Mouse (Mus musculus) embryonic facial prominence, embryonic 11.5 days (tissue): ENCODE data around the gene Dlg2. TPM values are rescaled to one million over a fixed set of nuclear protein-coding genes. Genes with fewer than 3 reads are reported as not detected.
A peak's percentile ranks its signal among the peaks of the same experiment; 100 is the strongest.

Experiments used
- ATAC-seq: fragments of 200-750 bp; cut with Nextera tagmentation; replicated peaks from 2 replicates; pipeline ENCODE4 v1.8.0; 2017; ENCODE audit warnings: low read depth; ENCODE audit not compliant: insufficient number of reproducible peaks, low FRiP score, low TSS enrichment
- DNase-seq: peaks from one replicate; pipeline ENCODE4 v3.0.0-alpha.2; 2015; ENCODE audit warnings: low spot score
- H3K27ac ChIP-seq: fragments of 300-500 bp; sonication (generic); replicated peaks from 2 replicates; pipeline ENCODE4 v1.5.1; 2014; ENCODE audit warnings: mild to moderate bottlenecking, low read depth, low read length, control low read depth
- H3K27me3 ChIP-seq: fragments of 300-500 bp; sonication (generic); 2 replicates; pipeline ENCODE4 v1.6.1; 2014; ENCODE audit warnings: mild to moderate bottlenecking, low read length, moderate library complexity, mixed read lengths; ENCODE audit not compliant: control insufficient read depth, insufficient read depth
- H3K36me3 ChIP-seq: fragments of 300-500 bp; sonication (generic); replicated peaks from 2 replicates; pipeline ENCODE4 v1.6.1; 2014; ENCODE audit warnings: low read depth, mild to moderate bottlenecking, low read length, moderate library complexity, mixed read lengths; ENCODE audit not compliant: control insufficient read depth, insufficient read depth
- H3K4me1 ChIP-seq: fragments of 300-500 bp; sonication (generic); 2 replicates; pipeline ENCODE4 v1.6.1; 2014; ENCODE audit warnings: low read length, mixed read lengths; ENCODE audit not compliant: control insufficient read depth, insufficient read depth
- H3K4me2 ChIP-seq: fragments of 300-500 bp; sonication (generic); 2 replicates; pipeline ENCODE4 v1.6.1; 2014; ENCODE audit warnings: low read depth, mild to moderate bottlenecking, control low read depth, low read length, moderate library complexity
- H3K4me3 ChIP-seq: fragments of 300-500 bp; sonication (generic); 2 replicates; pipeline ENCODE4 v1.5.1; 2014; ENCODE audit warnings: low read depth, low read length, control low read depth
- H3K9ac ChIP-seq: fragments of 300-500 bp; sonication (generic); replicated peaks from 2 replicates; pipeline ENCODE4 v1.6.1; 2014; ENCODE audit warnings: mild to moderate bottlenecking, control low read depth, low read length
- H3K9me3 ChIP-seq: fragments of 300-500 bp; sonication (generic); replicated peaks from 2 replicates; pipeline ENCODE4 v1.6.1; 2016; ENCODE audit warnings: mild to moderate bottlenecking, low read length, inconsistent platforms, mixed read lengths; ENCODE audit not compliant: control insufficient read depth
- WGBS: fragments of 180-500 bp; shearing (Covaris S2); extraction: QIAGEN DNeasy Blood & Tissue Kit; methylation state at CpG from one replicate; pipeline ENCODE4 v1.1.7; 2014; 5-methylcytosine and 5-hydroxymethylcytosine counted together
- polyA plus RNA-seq: library from polyadenylated mRNA; unstranded; fragments of >200 nt; fragmentation: Nextera tagmentation; extraction: Ambion mirVana; gene quantifications from 2 replicates; pipeline ENCODE4 v1.2.1, GENCODE M21; 2014

Gene Dlg2
- polyA plus RNA-seq, 1 experiment from 2014 or later, result 5.3 TPM

- no peaks in the 10 kb centered on the region for H3K9me3 ChIP-seq
- no peak overlapping the region for H3K27ac ChIP-seq
- H3K4me2 ChIP-seq, result no peak overlapping the region
- WGBS, result 81% methylated on average over 5 of the region's 5 CpGs
- H3K27me3 ChIP-seq, result no peaks in the 10 kb centered on the region
- DNase-seq (no peak), ATAC-seq (no peak)
- no peak overlapping the region for H3K4me3 ChIP-seq
- H3K9ac ChIP-seq, result no peak overlapping the region
- no peaks in the 10 kb centered on the region for H3K4me1 ChIP-seq
- H3K36me3 ChIP-seq, result no peaks in the 10 kb centered on the region
Measured at GRCm38 (mm10) chr7:91434739-91435138, 958.3 kb downstream of the Dlg2 start.

GRCm38 (mm10) chr7:91440326-91440725 lies 963.9 kb downstream of the Dlg2 start:
- no peak overlapping the region for H3K27ac ChIP-seq
- no peak overlapping the region for H3K9ac ChIP-seq
- DNase-seq (no peak), ATAC-seq (no peak)
- H3K27me3 ChIP-seq, result no peaks in the 10 kb centered on the region
- H3K9me3 ChIP-seq, result no peaks in the 10 kb centered on the region
- no peak overlapping the region for H3K4me3 ChIP-seq
- 79% methylated on average over 6 of the region's 6 CpGs for WGBS
- no peaks in the 10 kb centered on the region for H3K4me1 ChIP-seq
- H3K36me3 ChIP-seq, result no peaks in the 10 kb centered on the region
- no peak overlapping the region for H3K4me2 ChIP-seq

GRCm38 (mm10) chr7:91442447-91443376 lies 966.2 kb downstream of the Dlg2 start:
- Histone ChIP-seq H3K9me3 (no peaks in the 10 kb centered on the region), H3K36me3 (no peaks in the 10 kb centered on the region), H3K4me1 (no peaks in the 10 kb centered on the region), H3K27me3 (no peaks in the 10 kb centered on the region), H3K4me3 (no peak overlapping the region), H3K9ac (no peak overlapping the region), H3K4me2 (no peak overlapping the region), H3K27ac (no peak overlapping the region)
- 66% methylated on average over 11 of the region's 11 CpGs for whole genome bisulfite sequencing
- ATAC-seq (peak; percentile 39; the same call in 1 of the 2 replicates), DNase-seq (no peak)

- no peak overlapping the region for H3K27ac ChIP-seq
- H3K36me3 ChIP-seq, result no peaks in the 10 kb centered on the region
- no peaks in the 10 kb centered on the region for H3K9me3 ChIP-seq
- H3K27me3 ChIP-seq, result no peaks in the 10 kb centered on the region
- no peak overlapping the region for H3K4me2 ChIP-seq
- no peak for ATAC-seq
- H3K4me1 ChIP-seq, result no peaks in the 10 kb centered on the region
- WGBS, result 74% methylated on average over 5 of the region's 5 CpGs
- no peak overlapping the region for H3K9ac ChIP-seq
- DNase-seq, result no peak
- H3K4me3 ChIP-seq, result no peak overlapping the region
Measured at GRCm38 (mm10) chr7:91443377-91443714, 966.9 kb downstream of the Dlg2 start.

- Histone ChIP-seq H3K9me3 (no peaks in the 10 kb centered on the region), H3K4me2 (no peak overlapping the region)
- no peak for ATAC-seq
Measured at GRCm38 (mm10) chr7:91443913-91444312, 967.4 kb downstream of the Dlg2 start.

DNA sequence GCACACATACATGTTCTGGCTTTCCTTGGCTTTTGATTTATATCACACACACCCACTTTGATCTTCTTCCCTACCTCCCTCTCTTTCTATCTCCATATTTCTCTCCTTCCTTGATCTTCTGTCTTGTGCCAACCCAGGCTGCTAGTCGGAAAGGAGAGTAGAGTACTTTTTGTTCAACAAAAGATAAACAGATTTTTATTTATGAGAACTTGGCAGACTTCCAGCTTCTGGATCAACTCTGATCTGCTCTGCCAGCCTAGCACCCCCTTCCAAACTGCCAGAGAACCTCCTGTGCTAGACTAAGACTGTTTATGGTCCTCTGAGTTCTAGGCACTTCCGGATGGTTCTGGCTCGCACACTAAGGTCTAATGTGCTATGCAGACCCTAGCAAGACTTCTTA lies 968.3 kb downstream of the Dlg2 start:
- ATAC-seq (no peak), DNase-seq (no peak)
- Histone ChIP-seq H3K27ac (no peak overlapping the region), H3K4me2 (no peak overlapping the region), H3K4me1 (no peaks in the 10 kb centered on the region), H3K27me3 (no peaks in the 10 kb centered on the region), H3K4me3 (no peak overlapping the region), H3K9ac (no peak overlapping the region), H3K9me3 (no peaks in the 10 kb centered on the region), H3K36me3 (no peaks in the 10 kb centered on the region)
- 81% methylated on average over 3 of the region's 3 CpGs for WGBS

More at GRCm38 (mm10) chr7:91443913-91444312, 967.4 kb downstream of the Dlg2 start:
- Histone ChIP-seq H3K27ac (no peak overlapping the region), H3K27me3 (no peaks in the 10 kb centered on the region), H3K4me3 (no peak overlapping the region), H3K9ac (no peak overlapping the region), H3K36me3 (no peaks in the 10 kb centered on the region), H3K4me1 (no peaks in the 10 kb centered on the region)
- no peak for DNase-seq
- WGBS, result 65% methylated on average over 3 of the region's 3 CpGs

GRCm38 (mm10) chr7:91456796-91457195 lies 980.3 kb downstream of the Dlg2 start:
- ATAC-seq (no peak), DNase-seq (no peak)
- WGBS, result 19% methylated on average over 1 of the region's 1 CpGs
- Histone ChIP-seq H3K4me3 (no peak overlapping the region), H3K27me3 (no peaks in the 10 kb centered on the region), H3K4me1 (no peaks in the 10 kb centered on the region), H3K9ac (no peak overlapping the region), H3K36me3 (no peaks in the 10 kb centered on the region), H3K27ac (no peak overlapping the region), H3K9me3 (no peaks in the 10 kb centered on the region), H3K4me2 (no peak overlapping the region)

- no peak overlapping the region for H3K4me2 ChIP-seq
- H3K4me3 ChIP-seq, result no peak overlapping the region
- H3K4me1 ChIP-seq, result no peaks in the 10 kb centered on the region
- no peak overlapping the region for H3K27ac ChIP-seq
- H3K9me3 ChIP-seq, result no peaks in the 10 kb centered on the region
- H3K9ac ChIP-seq, result no peak overlapping the region
- no peaks in the 10 kb centered on the region for H3K27me3 ChIP-seq
- peak; percentile 88 for DNase-seq
- WGBS, result 0% methylated on average over 1 of the region's 1 CpGs
- 0 out of 2 replicates have a peak, but pooled peaks have one; percentile 72 for ATAC-seq
- H3K36me3 ChIP-seq, result no peaks in the 10 kb centered on the region
Measured at GRCm38 (mm10) chr7:91457207-91457606, 980.7 kb downstream of the Dlg2 start.
